Mouse (Mus musculus) naive thymus-derived CD4-positive, alpha-beta T cell, adult 2 months (primary cell): ENCODE measurements around the gene Dcaf1.

Source experiments
- DNase-seq: peaks from one replicate; pipeline ENCODE4 v3.0.0-alpha.2; 2011; ENCODE audit warnings: low read depth

Gene Dcaf1

DNA sequence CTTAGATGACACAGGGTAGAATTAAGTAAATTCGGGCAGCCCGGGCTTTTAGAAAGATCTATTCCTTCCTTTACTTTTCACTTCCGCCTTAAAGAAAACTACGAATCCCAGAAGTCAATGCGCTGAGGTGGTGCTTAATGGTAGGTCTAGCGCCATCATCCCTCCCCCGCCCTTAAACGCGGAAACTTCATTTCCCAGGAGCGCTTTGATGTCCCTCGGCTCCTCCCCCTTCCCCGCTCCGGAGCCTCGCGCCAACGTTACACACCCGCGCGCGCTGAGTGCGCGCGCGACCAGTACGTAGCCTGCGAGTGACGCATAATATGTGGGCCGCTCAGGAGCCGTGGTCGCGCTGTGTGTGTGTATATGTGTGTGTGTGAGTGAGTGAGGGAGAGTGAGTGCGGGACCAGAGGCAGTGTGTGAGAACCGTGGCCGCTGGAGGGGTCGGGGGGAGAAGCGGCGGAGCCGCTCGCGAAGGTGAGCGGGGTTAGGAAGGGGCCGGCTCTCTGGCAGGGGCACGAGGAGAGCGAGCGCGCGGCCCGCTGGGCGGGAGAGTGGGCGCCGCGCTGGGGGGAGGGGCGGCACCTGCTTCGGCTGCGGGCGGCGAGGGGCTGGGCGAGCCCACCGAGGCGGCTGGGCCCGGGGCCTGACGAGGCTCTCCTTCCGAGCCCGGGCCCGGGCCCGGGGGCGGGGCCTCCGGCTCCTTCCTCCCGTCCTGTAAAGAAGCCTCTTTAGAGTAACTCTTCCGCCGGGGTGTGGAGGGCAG is at the start of gene Dcaf1:
Gene Dcaf1 (plus strand): TSS at position 257 of the 763 bp plus-strand sequence.
- peak; percentile 98 for DNase-seq

DNA sequence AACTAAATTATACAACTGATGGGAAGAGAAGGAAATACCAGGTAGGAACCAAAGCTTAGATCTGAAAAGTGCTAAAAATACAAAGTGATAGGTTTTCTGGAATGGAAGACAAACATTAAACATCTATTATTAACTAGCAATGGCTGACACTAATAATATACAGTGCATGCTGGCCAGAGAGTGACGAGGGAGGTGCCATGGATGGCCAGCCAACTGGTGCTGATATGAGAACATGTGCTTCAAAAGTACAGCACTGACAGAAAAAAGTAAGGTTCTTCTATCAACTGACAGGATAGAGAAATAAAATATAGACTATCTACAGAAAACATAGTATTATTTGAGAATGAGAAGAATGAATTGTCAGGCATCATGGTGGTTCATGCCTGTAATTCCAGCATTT is 45.6 kb upstream of the Dcaf1 start:
- DNase-seq, result no peak

DNA sequence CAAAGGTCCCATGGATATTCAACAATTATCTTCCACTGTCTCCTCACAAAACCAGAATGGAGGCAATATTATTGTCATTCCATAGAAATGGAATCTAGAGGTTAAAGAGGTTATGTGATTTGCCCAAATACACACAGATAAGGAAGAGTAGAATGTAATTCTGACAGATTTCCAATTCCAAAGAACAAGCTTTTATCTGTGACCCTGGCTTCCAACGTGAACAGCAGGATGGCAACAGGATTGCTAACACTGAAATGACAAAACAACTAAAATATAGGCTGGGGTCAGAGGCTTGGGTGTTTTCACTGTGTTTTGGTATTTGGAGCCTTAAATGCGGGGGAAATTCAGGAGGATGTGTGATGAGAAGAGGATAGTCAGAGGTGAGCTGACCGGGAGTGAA is 44.3 kb upstream of the Dcaf1 start:
- DNase-seq, result no peak

DNA sequence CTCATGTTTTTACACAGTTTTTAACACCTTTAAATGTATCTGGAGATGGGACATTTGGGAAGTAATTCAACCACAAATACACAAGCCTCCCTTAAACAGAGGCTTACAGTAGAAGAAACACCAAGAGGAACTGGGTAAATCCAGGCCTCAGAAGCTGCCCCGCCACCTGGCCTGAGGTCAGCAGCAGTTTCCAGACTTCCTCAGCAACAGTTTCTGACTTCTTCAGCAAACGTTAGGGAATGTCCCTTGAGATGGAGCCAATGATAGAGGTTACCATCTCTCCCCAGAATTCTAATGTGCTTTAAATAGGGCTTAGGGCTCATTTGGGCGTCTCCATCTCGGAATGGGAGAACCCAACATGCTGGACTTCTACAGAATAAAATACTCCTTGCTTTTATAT is 43.4 kb upstream of the Dcaf1 start:
- no peak for DNase-seq

DNA sequence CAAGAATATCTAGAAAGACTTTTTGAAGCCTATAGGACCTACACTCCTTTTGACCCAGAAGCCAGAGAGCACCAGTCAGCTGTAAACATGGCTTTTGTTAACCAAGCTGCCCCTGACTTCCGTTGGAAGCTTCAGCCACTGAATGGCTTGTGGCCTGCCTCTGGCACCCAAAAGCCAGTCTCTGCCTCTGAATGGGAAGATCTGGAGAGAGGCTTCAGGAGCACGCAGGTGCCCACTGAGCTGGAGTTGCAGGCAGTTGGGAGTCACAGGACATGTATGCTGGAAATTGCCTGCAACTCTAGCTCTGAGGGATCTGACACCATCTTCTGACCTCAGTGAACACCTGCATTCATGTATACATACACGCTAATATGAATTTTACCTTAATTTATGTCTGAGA is 41.6 kb upstream of the Dcaf1 start:
- no peak for DNase-seq

DNA sequence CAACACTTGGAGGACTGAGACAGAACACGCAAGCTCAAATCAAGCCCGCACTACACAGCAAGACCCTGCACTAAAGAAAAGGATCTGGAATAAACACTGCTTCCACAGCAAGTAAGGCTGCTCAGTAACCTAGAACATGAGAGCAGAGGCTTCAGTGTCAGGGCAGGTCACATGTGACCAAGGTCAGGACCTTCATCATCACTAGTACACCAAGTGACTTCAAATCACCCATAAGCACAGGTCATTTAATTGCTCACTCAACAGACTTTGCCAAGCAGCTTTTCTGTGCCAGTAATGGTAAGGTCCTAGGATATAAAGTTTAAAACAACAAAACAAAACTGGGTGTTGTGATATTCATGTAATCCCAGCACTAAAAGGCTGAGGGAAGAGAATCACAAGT is 38.1 kb upstream of the Dcaf1 start:
- no peak for DNase-seq

DNA sequence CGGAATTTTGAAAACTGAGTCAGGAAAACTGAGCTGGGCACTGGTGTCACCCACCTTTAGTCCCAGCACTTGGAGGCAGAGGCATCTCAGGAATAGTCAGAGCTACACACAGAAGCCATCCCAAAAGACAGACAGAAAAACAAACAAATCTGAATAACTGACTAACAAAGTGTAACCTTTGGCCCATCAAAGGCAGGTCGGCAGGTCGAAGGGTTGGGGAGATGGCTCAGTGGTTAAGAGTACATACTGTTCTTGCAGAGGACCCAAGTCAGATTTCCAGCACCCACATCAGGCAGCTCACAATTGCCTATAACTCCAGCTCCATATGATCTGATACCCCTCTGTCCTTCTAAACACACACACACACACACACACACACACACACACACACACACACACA is 36.5 kb upstream of the Dcaf1 start:
- no peak for DNase-seq

DNA sequence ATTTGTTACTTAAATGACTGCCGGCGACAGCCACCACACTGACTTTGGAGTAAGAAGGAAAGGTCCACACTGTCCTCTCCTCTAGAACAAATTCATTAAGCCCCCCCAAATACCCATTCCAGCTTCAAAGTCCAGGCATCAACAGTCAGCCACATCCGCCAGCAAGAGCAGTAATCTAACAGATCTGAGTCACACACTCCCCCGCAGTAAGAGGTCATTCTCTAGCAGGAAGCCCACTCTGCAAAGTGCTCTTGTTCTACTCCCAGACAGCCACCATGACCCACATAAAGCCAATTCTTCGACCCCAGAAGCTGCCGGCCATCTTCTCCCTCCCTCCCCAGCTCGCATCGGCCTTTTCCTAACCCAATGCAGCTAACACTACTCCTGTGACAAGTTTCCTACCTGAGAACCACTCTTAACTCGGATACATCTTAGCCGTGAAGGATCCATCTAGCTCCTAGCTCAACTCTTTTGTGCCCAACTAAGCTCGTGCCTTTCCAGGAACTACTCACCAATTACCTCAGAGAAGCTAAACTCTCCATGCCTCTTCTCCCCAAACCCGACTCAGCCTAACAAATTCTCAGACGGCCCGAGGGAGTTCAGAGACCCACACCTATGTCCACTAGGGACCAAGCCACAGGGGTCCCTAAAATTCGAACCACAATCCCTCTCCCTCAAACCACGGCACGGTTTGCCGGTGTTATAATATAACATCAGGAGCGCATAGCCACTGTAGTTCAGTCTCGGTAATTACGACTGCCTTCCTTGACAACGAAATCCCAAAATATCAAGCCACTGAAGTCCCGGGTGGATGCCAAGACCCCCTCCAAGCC is 33.5 kb upstream of the Dcaf1 start:
- DNase-seq, result peak; percentile 46

DNA sequence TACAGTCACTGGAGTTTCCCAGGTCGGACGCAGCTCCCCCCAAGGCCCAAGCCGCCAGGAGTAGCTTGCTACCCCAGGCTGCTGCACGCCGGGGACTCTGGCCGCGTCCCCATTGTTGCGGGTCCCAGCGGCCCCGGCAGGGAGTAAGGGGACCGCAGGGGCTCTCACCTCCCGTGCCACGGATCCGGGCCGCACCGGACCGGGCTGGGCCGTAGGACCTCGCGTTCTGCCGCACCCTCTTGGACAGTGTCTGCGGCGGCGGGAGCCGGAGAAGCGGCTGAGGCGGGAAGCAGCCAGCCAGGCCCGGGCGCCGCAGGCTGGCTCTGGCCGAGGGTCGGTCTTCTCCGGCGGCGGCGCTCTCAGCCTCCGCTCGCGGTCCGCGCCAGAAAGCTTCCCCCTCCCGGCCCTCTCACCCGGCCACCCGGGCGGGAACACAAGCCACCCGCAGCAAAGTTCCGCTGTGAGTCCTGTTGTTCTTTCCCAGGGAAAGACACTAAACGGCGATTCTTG is 32.8 kb upstream of the Dcaf1 start, which contains the start of gene Rad54l2:
Gene Rad54l2 (minus strand): TSS at position 383 of the 510 bp plus-strand sequence.
- peak; percentile 87 for DNase-seq

DNA sequence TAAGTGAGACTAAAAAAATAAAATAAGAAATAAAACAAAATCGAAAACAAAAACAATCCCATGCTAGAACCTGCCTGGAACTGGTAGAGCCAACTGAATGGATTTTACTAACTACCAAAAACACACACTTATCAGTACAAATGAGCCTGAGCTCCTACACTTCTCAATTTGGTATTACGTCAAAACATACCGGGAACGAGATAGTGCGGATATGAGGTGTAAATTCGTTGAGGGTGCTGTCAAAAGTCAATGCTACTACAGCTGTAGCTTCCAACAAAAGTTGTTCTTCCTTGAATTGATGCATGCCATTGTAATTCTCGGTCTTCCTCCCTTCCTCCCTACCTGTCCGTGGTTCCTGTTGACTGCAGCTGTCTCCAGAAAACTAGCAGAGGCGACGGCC is 32.3 kb upstream of the Dcaf1 start:
- DNase-seq, result no peak

DNA sequence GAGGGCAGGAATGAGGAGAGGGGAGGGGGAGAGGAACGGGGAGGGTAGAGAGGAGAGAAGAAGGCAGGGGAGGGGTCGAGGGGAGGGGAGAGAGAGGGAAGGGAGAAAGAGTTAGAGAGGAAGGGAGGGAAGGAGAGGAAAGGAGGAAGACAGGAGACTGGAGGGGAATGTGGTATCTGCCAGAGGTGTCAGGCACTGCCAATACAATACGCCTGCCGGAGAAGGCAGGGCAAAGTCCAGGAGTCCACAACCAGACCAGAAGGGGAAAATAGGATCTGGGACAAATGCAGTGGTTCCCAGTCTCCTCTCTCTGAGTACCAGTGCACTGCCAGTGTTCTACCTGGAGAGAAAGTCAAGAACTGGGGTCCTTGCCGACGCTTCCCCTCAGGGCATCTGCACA is 30.8 kb upstream of the Dcaf1 start:
- no peak for DNase-seq

DNA sequence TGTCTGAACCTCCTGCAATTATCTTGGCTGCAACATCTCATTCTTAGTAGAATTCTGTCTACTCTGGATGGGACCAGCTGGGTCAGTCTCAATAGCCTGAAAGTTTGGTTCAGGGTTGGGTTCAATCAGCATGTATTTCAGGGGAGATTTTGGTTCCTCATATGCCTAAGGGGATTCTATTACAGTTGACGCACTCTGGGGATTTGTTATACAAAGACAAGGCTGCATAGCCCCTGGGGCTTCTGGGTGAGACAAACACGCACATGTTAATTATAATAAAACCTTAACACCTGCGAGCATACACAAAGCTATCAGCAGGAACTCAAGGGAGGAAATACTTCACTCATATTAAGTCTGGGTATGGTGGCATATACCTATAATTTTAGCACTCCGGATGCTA is 15.2 kb upstream of the Dcaf1 start:
- no peak for DNase-seq

DNA sequence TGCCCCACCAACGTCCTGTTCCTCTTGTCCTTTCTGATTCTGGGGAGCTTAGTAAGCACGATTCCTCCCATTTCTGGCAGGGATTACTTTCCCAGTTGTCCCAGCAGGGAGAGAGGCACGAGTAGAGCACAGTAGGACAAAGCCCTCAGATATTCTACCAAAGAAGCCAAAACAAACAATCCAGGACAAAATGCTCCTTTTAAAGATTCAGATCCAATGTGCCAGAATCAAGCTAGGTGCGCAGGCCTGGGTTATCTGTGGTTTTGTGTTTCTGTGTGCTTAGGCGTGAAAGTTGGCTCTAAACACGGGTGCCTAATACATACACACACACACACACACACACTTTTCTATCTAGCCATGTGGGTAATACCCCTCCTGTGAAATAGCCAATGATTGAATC is 3.5 kb upstream of the Dcaf1 start:
- DNase-seq, result no peak

DNA sequence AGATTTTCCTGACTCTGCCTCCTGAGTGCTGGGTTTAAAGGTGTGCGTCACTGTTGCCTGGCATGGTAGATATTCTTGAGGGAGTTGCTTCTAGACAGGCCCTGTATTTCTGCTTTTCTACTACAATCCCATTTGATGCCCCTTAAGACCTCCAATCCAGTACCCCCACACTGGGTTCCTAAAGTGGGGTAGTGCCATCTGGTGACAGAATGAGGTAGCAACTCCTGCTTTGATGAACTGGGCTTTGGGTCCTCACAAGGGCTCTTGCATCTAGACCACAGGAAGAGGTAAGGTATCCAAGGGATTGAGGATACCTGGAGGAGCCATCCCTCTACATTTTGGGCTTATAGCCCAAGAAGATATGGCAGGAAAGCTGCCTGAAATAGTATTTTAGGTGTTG is 2.5 kb upstream of the Dcaf1 start:
- DNase-seq, result peak; percentile 44

DNA sequence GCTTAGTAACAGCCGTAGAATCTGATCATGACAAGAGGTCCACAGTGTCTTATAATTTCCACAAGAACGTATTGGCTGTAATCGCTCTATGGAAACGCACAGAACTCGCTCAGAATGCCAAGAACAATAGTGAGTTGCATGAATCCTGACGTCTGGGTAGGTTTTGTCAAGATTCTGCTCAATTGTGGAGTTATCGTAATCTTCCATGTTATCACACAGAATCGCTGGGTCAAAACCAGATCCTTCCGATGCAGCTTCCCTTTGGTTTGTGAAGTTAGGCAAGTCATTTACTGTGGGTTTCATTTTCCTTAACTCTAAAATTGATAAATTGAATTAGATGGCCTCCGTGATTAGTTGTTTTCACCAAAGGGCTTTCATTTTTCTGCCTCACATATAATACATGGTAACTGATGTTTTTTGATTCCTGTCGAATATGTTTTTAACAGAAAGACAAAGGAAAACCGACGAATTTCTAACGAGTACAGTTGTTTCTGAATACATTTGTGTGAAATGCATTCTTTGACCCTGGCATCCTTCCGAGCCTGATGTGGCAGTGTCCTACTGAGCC is 540 bp upstream of the Dcaf1 start:
- DNase-seq, result no peak

DNA sequence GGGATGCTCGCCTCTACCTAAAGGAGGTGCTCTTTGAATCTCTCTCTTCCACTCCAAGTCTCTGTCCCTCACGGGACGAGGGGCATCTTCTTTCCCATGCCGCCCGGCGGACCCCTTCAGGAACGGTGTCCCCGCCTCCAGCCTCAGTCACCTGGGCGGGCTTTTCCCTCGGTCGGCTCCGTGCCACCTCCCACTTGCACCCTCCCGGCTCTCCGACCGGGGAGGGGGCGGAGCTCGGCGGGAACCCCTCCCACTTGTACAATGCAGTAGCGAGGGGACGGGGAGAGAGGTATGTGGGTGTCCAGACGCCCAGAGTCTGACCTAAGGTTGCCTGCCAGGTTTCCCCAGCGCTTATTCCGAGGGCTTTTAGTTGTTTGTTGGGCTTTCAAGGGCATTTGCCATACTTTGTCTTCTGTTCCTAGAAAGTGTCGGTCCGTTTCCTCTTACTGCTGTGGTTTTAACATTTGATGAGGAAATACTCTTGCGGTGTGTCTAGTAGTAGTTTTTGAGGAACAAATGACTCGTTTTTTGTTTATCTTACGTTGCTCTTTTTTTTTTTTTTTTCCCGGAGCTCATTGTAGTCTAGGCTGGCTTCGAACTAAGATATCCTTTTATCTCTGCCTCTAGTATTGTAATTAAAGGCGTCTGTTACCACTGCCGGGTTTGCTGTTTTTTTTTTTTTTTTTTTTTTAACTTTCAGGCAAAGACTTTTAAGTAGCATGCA is 869 bp downstream of the Dcaf1 start:
- DNase-seq, result peak; percentile 94

DNA sequence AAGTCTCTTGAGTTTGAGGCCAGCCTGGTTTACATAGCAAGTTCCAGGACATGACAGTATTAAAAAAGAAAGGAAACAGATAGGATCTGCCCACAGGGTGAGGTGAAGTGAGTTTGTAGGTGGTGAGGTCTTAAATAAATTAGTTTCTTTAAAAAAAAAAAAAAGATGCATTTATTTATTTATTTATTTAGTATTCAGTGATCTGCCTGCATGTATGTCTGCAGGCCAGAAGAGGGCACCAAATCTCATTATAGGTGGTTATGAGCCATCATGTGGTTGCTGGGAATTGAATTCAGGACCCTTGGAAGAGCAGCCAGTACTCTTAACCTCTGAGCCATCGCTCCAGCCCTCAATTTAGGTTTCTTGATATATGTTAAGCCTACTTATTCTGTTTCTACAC is 18.9 kb downstream of the Dcaf1 start:
- DNase-seq, result peak; percentile 43

DNA sequence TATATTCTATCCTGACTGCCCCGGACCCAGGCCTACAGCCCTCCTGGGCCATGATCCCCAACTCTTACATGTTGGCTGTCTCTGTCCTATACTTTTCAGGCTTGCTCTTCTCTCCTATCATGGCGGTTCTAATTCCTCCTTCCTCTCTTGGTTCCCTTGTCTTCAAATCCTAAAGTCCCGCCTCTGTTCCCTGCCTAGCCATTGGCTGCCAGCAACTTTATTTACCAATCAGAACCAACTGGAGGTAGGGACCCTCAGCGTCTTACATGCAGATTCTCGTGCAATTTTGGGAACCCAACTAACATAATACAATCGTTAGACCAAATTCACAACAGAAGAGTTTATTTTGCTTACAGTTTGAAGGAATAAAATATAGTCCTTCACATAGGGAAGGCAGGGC is 21.1 kb downstream of the Dcaf1 start:
- no peak for DNase-seq

DNA sequence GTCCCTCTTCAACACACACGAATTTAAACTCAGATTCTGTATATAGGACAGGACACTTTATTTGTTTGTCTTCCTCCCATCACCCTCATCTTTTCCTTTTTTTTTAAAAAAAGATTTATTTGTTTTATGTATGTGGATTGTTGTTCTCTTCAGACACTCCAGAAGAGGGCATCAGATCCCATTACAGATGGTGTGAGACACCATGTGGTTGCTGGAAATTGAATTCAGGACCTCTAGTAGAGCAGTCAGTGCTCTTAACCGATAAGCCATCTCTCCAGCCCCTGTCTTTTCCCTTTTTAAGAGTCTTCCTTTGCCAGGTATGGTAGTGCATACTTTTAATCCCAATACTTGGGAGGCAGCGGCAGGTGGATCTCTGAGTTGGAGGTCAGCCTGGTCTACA is 35.0 kb downstream of the Dcaf1 start:
- no peak for DNase-seq

DNA sequence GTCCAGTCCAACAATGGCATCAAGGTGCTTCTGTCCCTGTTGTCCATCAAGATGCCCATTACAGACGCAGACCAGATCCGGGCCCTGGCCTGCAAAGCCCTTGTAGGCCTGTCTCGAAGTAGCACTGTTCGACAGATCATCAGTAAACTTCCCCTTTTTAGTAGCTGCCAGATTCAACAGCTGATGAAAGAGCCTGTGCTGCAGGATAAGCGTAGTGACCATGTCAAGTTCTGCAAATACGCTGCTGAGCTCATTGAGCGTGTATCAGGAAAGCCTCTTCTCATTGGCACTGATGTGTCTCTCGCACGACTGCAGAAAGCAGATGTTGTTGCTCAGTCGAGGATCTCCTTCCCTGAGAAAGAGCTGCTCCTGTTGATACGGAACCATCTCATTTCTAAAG is 36.4 kb downstream of the Dcaf1 start:
- no peak for DNase-seq

DNA sequence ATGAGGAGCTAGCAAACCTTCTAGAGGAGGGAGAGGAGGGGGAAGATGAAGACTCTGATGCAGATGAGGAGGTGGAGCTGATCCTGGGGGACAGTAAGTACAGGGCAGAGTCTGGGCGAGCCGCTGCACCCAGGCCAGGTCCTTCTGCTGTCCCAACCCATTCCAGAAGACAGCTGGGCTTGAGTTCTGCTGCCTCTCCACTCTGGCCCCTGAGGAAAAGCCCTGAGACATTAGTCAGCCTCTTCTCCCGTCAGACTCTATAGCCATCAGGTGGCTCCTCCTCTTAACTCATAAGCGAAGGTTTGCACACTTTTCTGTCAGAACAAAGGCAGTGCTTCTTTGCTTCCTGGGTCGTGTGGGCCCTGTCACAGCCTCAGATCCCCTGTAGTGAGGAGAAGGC is 52.5 kb downstream of the Dcaf1 start:
- DNase-seq, result no peak

DNA sequence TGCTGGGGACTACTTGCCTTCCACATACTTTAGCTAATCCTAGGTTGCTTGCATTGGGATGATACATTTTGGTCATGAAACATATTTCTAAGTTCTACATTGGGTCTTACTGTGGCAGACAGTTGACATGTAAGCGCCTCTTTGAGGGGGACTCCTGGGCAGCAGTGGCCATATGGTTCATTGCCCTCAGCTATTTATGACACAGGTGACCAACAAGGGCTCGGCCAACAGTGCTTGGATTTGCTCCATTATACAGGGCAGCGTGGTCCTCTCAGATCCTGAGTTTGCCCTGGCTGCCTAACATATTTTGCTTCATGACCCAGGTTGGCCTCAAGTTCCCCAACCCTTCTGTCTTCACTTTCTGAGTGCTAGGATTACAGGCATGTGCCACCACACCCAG is 55.0 kb downstream of the Dcaf1 start:
- DNase-seq, result no peak
